Mouse (Mus musculus) liver, adult 2 months (tissue): ENCODE measurements around the gene Tmem131. TPM values are rescaled to one million over a fixed set of nuclear protein-coding genes. Genes with fewer than 3 reads are reported as not detected.
A peak's percentile ranks its signal among the peaks of the same experiment; 100 is the strongest.

ENCODE experiments used
- DNase-seq: peaks from one replicate; pipeline ENCODE4 v3.0.0-alpha.2; 2011; ENCODE audit warnings: low read depth, low spot score; ENCODE audit errors: extremely low read depth
- H3K27ac ChIP-seq: fragments of 200-500 bp; replicated peaks from 2 replicates; pipeline ENCODE4 v1.5.1; 2012; ENCODE audit warnings: low read depth, mild to moderate bottlenecking, control low read depth, inconsistent platforms, low read length; ENCODE audit not compliant: insufficient read depth
- H3K27me3 ChIP-seq: fragments of 200-500 bp; 2 replicates; pipeline ENCODE4 v1.6.1; 2012; ENCODE audit warnings: mild to moderate bottlenecking, moderate library complexity, low read length, inconsistent platforms; ENCODE audit not compliant: control insufficient read depth, insufficient read depth
- H3K36me3 ChIP-seq: fragments of 200-500 bp; 2 replicates; pipeline ENCODE4 v1.6.1; 2012; ENCODE audit warnings: low read length, inconsistent platforms; ENCODE audit not compliant: control insufficient read depth, insufficient read depth
- H3K4me1 ChIP-seq: fragments of 200-500 bp; 2 replicates; pipeline ENCODE4 v1.6.1; 2011; ENCODE audit warnings: low read length; ENCODE audit not compliant: control insufficient read depth, insufficient read depth
- H3K4me3 ChIP-seq: fragments of 200-500 bp; 2 replicates; pipeline ENCODE4 v1.5.1; 2011; ENCODE audit warnings: low read depth, mild to moderate bottlenecking, control low read depth, low read length, moderate library complexity; ENCODE audit not compliant: insufficient read depth
- H3K79me2 ChIP-seq: fragments of 200-500 bp; 2 replicates; pipeline ENCODE4 v1.6.1; 2012; ENCODE audit warnings: inconsistent platforms, mild to moderate bottlenecking, low read length, moderate library complexity; ENCODE audit not compliant: control insufficient read depth, insufficient read depth
- H3K9ac ChIP-seq: fragments of 200-500 bp; 2 replicates; pipeline ENCODE4 v1.6.1; 2012; ENCODE audit warnings: low read depth, mild to moderate bottlenecking, control low read depth, inconsistent platforms, low read length
- CTCF ChIP-seq: fragments of 200-500 bp; IDR thresholded peaks from 2 replicates; pipeline ENCODE4 v1.5.1; 2011; ENCODE audit warnings: low read depth, low read length, control low read depth
- POLR2A ChIP-seq: fragments of 200-500 bp; IDR thresholded peaks from 2 replicates; pipeline ENCODE4 v1.6.1; 2011; ENCODE audit warnings: low read length, control low read depth; ENCODE audit not compliant: insufficient read depth; ENCODE audit errors: extremely low read depth
- WGBS: fragments of 180-500 bp; shearing (Covaris S2); methylation state at CpG from one replicate; pipeline ENCODE4 v1.1.7; 2018; 5-methylcytosine and 5-hydroxymethylcytosine counted together
- polyA plus RNA-seq: library from polyadenylated mRNA; depleted of rRNA; stranded (reverse); fragments of >200 nt; gene quantifications from 2 replicates; pipeline ENCODE4 v1.2.3, GENCODE M21; 2012
- total RNA-seq: library from RNA; depleted of rRNA; stranded (reverse); fragments of >200 nt; gene quantifications from 2 replicates; pipeline ENCODE4 v1.2.3, GENCODE M21; 2014

Gene Tmem131
- total and polyA plus RNA-seq, 2 experiments, result 6.3 to 10.2 TPM

- H3K36me3 ChIP-seq, result no peaks in the 10 kb centered on the region
- no peak overlapping the region for H3K9ac ChIP-seq
- peaks cover 44% of the 10 kb centered on the region for H3K79me2 ChIP-seq
- H3K4me3 ChIP-seq, result no peak overlapping the region
- H3K27ac ChIP-seq, result peak overlapping the region; percentile 66
- no peak for TF ChIP-seq POLR2A
- TF ChIP-seq CTCF, result no peak
- no peaks in the 10 kb centered on the region for H3K27me3 ChIP-seq
- DNase-seq, result no peak
- 28% methylated on average over 1 of the region's 1 CpGs for WGBS
- peaks cover 29% of the 10 kb centered on the region for H3K4me1 ChIP-seq
These were observed 23.7 kb downstream of the Tmem131 start for GRCm38 (mm10) chr1:36919728-36920127.

DNA sequence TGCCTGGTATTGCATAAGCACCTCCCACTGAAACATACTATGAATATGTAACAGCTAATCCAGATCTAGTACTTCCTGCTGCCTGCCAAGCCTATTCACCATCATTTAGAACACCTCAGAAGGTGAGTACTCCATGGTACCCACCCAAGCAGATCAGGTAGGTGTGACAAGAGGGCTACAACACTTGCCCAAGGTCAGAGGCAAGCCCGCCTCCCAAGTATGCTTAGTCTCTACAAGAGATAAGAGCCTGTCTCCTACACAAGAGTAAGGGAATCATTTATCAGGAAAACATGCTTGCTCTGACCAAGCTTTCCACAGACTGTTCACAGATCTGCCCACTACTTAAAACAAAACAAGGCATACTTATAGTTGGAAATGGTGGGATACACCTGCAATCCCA, 26.0 kb downstream of the Tmem131 start:
- TF ChIP-seq CTCF (no peak), POLR2A (no peak)
- no peaks in the 10 kb centered on the region for H3K36me3 ChIP-seq
- no peaks in the 10 kb centered on the region for H3K27me3 ChIP-seq
- H3K79me2 ChIP-seq, result peaks cover 30% of the 10 kb centered on the region
- H3K4me1 ChIP-seq, result peaks cover 28% of the 10 kb centered on the region
- no peak overlapping the region for H3K9ac ChIP-seq
- 93% methylated on average over 1 of the region's 1 CpGs for WGBS
- H3K27ac ChIP-seq, result no peak overlapping the region
- no peak for DNase-seq
- no peak overlapping the region for H3K4me3 ChIP-seq

DNA sequence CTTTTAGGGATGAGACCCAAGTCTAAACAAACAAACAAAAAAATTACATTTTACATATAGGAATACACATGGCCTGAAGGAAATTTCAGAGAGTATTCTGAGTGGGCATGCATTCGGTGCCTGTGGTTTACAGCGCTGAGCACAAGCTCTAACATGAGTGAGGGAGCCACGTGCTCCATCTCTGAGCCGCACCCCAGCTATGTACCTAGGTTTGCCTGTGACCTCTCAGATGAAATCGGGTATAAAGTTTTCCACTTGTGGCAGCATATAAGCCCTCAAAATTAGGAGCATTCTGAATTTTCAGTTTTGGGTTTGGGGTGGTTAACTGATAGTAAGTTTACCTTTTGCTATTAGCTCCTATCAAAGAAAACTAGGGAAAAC, 28.3 kb downstream of the Tmem131 start:
- no peak overlapping the region for H3K4me3 ChIP-seq
- no peak overlapping the region for H3K9ac ChIP-seq
- H3K27ac ChIP-seq, result no peak overlapping the region
- TF ChIP-seq POLR2A, result no peak
- TF ChIP-seq CTCF, result no peak
- H3K36me3 ChIP-seq, result no peaks in the 10 kb centered on the region
- DNase-seq, result no peak
- no peaks in the 10 kb centered on the region for H3K27me3 ChIP-seq
- peaks cover 13% of the 10 kb centered on the region for H3K4me1 ChIP-seq
- peaks cover 36% of the 10 kb centered on the region for H3K79me2 ChIP-seq
- WGBS, result 96% methylated on average over 5 of the region's 5 CpGs

- WGBS, result 52% methylated on average over 7 of the region's 7 CpGs
These were observed 28.8 kb downstream of the Tmem131 start for GRCm38 (mm10) chr1:36914455-36915199.

GRCm38 (mm10) chr1:36913806-36914205, 29.7 kb downstream of the Tmem131 start:
- Histone ChIP-seq H3K36me3 (no peaks in the 10 kb centered on the region), H3K27me3 (no peaks in the 10 kb centered on the region), H3K79me2 (peaks cover 36% of the 10 kb centered on the region), H3K4me1 (peaks cover 6% of the 10 kb centered on the region; the same call in 1 of the 2 replicates), H3K27ac (no peak overlapping the region), H3K4me3 (no peak overlapping the region), H3K9ac (no peak overlapping the region)
- DNase-seq, result no peak
- 82% methylated on average over 7 of the region's 7 CpGs for WGBS
- TF ChIP-seq POLR2A (no peak), CTCF (no peak)

More at GRCm38 (mm10) chr1:36914455-36915199, 28.8 kb downstream of the Tmem131 start:
- no peak for TF ChIP-seq CTCF
- TF ChIP-seq POLR2A, result no peak
- H3K79me2 ChIP-seq, result peaks cover 39% of the 10 kb centered on the region
- H3K27ac ChIP-seq, result no peak overlapping the region
- no peak overlapping the region for H3K4me3 ChIP-seq
- H3K4me1 ChIP-seq, result peaks cover 8% of the 10 kb centered on the region
- no peak for DNase-seq
- H3K36me3 ChIP-seq, result no peaks in the 10 kb centered on the region
- no peaks in the 10 kb centered on the region for H3K27me3 ChIP-seq
- no peak overlapping the region for H3K9ac ChIP-seq

DNA sequence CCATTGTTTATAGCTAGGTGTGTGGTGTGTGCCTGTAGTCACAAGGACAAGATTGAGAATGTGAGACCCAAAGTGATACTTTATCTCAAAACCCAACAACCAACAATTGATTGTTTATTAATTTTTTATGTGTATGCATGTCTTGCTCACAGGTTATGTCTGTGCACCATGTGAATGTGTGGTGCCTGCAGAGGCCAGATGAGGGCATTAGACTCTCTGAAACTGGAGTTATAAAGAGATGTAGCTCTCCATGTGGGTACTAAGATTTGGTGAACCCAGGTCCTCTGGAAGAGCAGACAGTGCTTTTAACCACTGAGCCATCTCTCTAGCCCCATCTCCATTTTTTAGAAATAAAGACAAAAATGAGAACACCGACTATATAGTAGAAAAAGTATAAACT, 31.2 kb downstream of the Tmem131 start:
- 98% methylated on average over 1 of the region's 1 CpGs for WGBS
- Histone ChIP-seq H3K9ac (no peak overlapping the region), H3K36me3 (no peaks in the 10 kb centered on the region), H3K4me1 (peaks cover 6% of the 10 kb centered on the region; the same call in 1 of the 2 replicates), H3K4me3 (no peak overlapping the region), H3K27ac (no peak overlapping the region), H3K27me3 (no peaks in the 10 kb centered on the region), H3K79me2 (peaks cover 41% of the 10 kb centered on the region)
- TF ChIP-seq CTCF (no peak), POLR2A (no peak)
- no peak for DNase-seq
